Mouse (Mus musculus): ENCODE data around the gene Adcyap1r1. TPM values are rescaled to one million over a fixed set of nuclear protein-coding genes. Genes with fewer than 3 reads are reported as not detected.
A peak's percentile ranks its signal among the peaks of the same experiment; 100 is the strongest.

Gene Adcyap1r1
- total RNA-seq, 2 experiments from 2014 or later: 9.3 to 10.4 TPM

DNA sequence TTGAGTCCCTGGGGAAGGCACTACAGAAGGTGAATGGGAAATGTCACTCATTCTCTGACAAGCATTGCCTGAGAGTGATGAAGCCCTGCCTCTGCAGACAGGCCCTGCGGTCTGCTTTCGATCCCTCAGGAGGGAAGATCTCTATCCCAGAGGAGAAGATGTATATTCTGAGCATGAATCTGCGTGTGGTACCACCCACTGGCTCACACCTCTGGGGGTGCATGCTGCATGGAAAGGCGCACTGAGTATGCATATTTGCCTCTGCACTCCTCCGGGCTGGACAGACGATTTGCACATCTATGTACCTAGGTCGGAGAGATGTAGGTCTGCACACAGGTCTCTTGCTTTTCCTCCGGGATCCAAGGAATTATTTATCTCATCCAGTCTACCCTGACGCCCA is 3.6 kb upstream of the Adcyap1r1 start:
- DNase-seq (ENCODE audit: low spot score in 2 of 2): no peak

DNA sequence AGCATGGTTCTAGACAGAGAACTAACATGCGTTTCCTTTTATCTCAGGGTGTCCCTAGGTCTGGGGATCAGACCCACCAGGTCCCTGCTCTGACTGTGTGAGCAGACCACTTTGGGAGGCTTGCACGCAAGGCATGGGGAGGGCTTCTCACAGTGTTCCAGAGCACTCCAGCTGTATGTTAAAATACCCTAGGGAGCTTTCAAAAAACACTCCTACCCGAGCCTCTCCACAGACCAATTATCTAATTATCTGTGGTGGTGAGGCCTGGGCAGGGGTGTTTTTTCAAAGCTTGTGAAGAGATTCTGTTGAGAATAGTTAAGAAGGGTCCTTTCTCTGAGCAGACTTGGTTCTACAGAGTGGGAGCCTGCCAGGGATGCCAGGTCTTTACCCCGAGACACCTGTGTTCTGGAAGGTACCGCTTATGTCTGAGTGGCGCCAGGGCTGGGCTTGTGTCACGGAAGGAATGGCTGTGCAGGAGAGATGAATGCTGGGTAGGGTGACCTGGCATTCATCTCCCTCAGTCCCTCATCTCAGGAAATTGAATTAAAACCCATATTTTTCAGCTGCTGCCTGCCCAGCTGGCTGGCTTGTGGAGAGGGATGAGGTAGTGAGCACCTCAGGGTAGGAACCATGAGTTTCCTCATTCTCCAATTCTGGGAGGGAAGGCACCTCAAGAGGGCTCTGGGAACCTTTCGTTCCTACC is 2.7 kb upstream of the Adcyap1r1 start:
- DNase-seq (ENCODE audit: low spot score in 2 of 2): no peak

- no peak for DNase-seq (ENCODE audit: low spot score in 2 of 2)
These were observed 603 bp downstream of the Adcyap1r1 start for GRCm38 (mm10) chr6:55452381-55452780.

DNA sequence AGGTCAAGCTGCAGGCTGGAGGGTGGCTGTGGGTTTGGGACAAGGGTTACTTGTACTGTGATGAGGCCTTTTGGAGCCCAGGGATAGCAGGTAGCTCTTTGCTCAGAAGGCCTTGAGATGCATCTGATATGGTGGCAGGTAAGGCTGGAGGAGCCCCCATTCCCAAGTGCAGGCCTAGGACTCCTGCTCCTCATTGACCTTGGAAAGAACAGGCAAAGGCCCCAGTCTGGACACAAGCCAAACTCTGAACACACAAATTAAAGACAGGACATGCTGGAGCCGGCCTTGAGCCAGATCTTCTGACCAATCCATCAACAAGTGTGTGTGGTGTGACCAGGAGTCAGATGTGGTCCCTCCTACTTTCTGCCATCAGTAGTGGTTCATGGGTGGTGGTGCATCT is 1.8 kb downstream of the Adcyap1r1 start:
- DNase-seq (ENCODE audit: low spot score in 2 of 2): no peak

DNA sequence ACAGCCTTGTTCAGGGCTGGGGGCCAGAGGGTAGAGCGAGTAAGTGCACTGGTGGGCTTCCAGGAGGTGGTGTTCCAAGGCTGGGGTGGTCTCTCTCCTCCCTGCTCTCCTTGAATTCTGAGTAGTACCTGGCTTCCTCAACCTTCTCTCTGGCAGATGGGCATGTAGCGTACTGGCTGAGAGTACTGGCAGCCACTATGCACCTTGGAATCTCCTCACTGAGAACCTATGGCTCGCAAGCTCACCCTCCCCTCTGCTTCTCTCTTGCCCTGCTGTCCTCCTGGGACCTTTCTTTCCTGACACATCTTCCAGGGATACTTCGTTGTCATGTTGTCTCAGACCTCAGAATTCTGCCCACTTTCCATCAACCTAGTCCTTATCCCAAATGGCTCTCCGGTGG is 3.9 kb downstream of the Adcyap1r1 start:
- DNase-seq (ENCODE audit: low spot score in 2 of 2): no peak

DNA sequence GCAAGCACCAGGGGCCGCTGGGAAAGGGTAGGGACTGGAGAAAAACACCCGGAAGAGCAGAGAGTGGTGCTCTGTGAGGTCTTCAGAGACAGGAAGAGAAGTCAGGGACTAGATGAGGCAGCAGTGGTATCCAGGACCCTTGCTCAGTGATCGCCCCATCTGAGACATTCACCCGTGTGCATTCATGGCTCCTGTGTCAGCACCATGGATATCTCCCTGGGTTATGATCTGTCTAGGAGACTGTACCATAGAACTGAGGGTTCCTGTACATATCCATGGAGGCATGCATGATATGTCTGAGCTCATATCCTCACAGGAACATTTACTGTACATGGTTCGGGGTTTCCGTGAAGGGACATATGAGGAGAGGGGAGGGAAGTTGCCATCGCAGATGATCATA is 5.9 kb downstream of the Adcyap1r1 start:
- DNase-seq (ENCODE audit: low spot score in 2 of 2): no peak

- no peak for DNase-seq (ENCODE audit: low spot score in 2 of 2)
These were observed 6.4 kb downstream of the Adcyap1r1 start for GRCm38 (mm10) chr6:55458156-55458555.

DNA sequence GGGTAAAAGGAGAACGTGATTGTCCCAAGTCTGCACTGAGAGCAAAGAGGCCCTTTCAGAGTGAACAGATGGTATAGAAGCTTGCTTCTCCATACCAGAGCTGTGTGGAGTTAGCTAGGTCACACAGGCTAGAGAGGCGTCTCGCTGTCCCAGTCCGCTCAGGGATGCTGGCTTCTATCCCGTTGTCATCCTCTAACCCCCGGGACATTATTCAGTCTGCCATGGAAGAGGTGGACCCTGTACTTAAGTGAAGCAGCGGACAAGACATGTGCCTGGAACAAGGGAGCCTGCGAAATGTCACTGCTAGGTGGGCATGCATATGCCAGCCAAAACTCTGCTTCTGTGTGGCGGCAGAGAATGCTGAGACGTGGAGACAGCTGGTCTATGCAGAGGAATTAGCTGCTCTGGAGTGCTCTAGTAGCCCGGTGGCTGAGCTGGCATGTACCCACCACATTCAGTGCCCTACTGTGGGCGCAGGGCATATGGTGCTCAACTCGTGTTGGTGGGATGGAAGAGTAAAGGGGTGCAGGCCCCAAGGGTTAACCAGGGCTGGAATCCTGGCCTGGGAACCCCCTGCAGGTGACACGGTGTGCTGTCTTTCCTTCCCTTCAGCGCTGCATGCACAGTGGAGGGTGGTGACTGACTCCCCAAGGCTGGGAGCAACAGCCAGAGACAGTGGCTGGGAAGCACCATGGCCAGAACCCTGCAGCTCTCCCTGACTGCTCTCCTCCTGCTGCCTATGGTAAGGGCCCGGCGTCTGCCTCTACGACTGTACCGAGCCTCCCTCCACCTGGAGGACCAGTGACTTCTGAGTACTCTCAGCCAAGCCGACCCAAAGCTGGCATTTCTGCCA is 8.0 kb downstream of the Adcyap1r1 start:
- no peak for DNase-seq (ENCODE audit: low spot score in 2 of 2)

- DNase-seq (ENCODE audit: low spot score in 2 of 2): no peak
These were observed 9.4 kb downstream of the Adcyap1r1 start for GRCm38 (mm10) chr6:55461141-55461540.

- DNase-seq (ENCODE audit: low spot score in 2 of 2): no peak
These were observed 9.9 kb downstream of the Adcyap1r1 start for GRCm38 (mm10) chr6:55461678-55462077.

DNA sequence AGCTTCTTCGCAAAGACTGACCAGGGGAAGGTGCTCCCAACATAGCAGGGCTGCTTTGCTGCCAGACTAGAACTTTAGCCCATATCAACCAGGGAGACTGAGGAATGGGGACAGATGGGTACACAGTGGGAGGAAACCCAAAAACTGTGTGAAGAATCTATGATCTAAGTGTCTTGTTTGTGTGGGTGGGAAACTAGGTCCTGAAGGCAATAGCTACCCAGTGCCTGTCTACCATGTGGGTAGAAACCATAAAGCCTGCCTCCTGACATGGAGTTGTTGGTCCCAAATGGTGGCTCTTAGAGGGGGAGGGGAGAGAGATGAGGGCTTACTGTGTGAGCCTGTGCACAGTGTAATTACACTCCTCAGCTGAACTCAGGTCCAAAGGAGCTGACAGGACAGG is 10.6 kb downstream of the Adcyap1r1 start:
- no peak for DNase-seq (ENCODE audit: low spot score in 2 of 2)

GRCm38 (mm10) chr6:55463966-55464365 is 12.2 kb downstream of the Adcyap1r1 start:
- no peak for DNase-seq (ENCODE audit: low spot score in 2 of 2)

DNA sequence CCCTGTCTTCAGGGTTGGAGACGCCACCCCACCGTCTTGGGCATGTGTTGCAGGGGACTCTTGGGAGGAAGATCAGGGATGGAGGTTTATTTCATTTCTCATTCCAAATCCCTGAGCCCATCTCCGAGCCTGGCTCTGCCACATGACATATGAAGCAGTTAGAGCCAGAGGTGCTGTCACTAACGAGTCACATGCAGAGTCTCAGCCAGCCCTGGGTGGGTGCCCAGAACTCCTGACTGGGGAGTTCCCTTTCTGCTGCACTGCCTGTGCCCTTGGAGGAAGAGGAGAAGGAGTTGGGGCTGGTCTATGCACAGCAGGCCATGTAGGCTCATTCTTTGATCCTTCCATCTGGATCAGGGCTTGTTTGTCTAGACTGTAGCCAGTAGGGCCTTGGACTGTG is 13.5 kb downstream of the Adcyap1r1 start:
- DNase-seq (ENCODE audit: low spot score in 2 of 2): peak in 1 of 2 experiments; percentile 64

- DNase-seq (ENCODE audit: low spot score in 2 of 2): no peak
These were observed 14.6 kb downstream of the Adcyap1r1 start for GRCm38 (mm10) chr6:55466301-55466761.

GRCm38 (mm10) chr6:55470691-55471090 is 18.9 kb downstream of the Adcyap1r1 start:
- no peak for DNase-seq (ENCODE audit: low spot score in 2 of 2)

DNA sequence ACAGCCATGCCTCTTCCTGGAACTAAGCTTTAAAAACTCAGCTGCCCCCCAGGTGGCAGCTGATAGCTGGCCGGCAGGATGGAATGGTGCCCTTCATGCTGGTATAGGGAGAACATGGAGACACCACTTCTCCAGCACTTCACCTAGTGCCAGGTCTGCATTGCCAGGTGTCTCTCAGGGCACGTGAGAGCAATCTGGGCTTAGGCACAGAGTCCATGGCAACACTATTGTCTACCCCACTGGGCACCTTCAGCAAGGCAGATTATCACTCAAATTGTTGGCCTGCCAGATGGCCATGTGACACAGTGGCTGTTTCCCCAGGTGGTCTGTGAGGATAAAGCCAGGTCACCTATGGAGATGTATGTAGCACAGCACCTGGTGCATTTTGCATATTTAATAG is 20.6 kb downstream of the Adcyap1r1 start:
- DNase-seq (ENCODE audit: low spot score in 2 of 2): no peak

DNA sequence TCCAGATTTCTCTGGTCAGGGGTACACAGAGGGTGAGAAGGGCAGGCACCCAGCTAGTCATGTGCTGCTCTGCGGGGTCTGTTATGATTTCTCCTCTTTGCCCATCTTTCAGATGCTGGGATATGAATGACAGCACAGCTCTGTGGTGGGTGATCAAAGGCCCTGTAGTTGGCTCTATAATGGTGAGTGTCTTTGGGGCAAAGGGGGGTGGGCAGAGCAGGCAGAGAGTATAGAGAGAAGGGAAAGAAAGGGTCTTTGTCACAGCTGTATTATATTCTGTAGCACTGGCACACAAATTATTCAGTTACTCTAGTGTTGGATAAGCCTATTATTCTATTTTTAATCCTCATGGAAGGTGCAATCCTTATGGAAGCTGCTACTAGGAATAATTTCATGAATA is 29.2 kb downstream of the Adcyap1r1 start:
- no peak for DNase-seq (ENCODE audit: low spot score in 2 of 2)

DNA sequence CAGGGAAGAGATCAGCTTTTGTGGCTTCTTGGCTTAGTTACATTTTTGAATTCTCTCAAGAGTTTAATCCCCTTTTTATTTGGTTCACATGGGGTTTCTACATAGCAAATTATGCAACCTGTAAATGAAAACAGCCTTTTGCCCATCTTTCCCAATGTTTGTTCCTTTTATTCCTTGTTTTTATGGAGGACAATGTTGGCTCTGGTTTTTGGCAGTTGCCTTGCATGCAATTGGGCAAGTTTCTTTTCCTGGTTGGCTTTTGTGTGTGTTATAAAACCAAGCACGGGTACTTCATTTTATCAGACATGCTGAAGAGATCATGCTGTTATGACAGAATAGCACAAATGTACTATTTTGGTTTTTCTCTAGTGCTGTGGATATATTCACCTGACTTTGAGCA is 30.7 kb downstream of the Adcyap1r1 start:
- DNase-seq (ENCODE audit: low spot score in 2 of 2): no peak

DNA sequence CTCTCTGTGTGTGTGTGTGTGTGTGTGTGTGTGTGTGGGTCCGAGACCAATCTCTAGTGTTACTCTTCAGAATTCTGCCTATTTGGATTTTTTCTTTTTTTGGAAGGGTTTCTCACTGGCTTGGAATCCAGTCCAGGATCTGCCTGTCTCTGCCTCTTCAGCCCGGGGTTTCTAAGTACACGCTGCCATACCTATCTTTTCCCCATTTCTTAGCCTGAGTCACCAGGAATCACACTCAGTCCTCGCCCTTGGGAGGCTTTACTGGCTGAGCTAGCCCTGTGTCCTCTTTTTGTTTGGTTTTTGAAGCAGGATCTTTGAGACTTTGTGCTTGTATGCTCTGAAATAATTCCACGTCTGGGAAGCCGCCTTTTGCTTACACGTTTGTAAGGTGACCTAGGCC is 31.6 kb downstream of the Adcyap1r1 start:
- DNase-seq (ENCODE audit: low spot score in 2 of 2): no peak

DNA sequence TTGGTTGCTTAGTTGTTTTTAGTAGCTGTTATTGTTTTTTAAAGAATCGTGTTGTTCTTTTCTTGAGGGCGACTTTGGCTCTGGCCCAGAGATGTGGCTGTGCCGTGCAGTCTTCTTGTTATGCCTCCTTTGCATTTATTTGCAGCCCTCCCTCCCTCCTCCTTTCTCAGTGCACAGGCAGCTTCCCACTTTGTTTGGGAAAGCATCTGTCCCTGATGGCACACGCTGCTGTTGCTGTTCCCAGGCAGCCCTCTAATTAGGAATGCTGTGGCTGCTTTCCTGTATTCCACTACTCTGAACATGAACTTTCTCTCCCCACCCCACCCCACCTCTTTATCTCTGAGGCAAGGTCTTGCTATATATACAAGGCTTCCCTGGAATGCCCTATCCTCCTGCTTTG is 32.4 kb downstream of the Adcyap1r1 start:
- no peak for DNase-seq (ENCODE audit: low spot score in 2 of 2)

DNA sequence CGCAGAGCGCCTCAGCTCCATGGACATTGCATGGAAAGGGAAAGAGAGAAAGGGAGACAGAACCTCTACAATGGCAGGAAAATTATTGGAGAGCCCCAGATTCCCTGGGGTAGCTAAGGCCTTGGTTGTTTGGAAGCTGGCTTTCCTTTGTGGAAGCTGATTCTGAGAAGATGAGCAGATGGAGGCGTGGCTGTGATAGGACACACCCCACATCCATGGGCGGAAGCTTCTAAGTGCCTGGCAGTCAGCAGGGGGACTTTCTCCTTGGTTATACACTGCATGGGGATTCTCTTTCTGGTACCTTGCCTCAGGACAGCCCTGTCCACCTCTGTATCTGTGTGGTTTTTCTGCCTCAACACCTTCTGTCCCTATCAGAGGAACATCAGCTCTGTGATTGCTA is 33.4 kb downstream of the Adcyap1r1 start:
- DNase-seq (ENCODE audit: low spot score in 2 of 2): no peak

DNA sequence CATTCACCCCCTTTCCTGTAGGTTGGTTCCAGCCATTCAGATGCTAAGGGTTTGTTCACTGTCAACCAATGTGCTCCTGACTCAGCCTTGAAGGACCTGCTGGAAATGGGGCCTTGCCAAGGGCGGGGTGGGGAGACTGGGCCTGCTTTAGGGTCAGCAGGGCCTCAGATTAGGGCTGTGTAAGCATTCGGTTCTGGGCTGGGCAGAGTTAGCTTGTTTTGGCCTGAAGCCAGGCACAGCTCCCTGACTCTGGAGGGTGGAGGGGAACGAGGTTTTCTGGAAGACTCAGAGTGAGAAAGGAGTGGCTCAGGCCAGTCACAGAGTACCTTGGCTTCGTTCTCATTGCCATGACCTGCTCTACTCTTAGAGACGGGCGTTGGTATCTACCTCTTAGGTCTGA is 35.9 kb downstream of the Adcyap1r1 start:
- no peak for DNase-seq (ENCODE audit: low spot score in 2 of 2)

DNA sequence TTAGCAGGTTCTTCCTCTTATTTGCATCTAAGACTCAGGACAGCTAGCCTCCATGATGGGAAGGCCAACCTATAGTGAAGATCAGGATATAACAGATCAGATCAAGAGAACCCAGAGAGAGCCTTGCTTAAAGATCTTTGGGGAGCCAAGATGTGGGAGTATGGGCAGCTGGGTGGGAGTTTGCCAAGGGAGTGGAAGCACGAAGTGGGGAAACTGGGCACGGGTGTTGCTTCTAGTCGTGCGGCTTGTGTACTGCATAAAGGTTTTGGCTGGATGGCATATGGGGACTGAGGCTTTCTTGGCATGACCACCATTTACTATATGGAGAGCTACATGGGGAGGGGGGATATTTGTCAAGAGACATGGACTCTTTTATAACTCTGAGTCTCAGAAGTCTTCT is 44.4 kb downstream of the Adcyap1r1 start:
- DNase-seq (ENCODE audit: low spot score in 2 of 2): no peak
